In genomic region chr1:35822376-35823202, GRCm38 (mm10) we compare ENCODE assay signal across 11 mouse cellular contexts.
DNase-seq lines count a peak whose midpoint lies in the region; ATAC-seq and TF ChIP-seq lines count a peak whose summit lies in the region.
"Had no signal": no experiment of that assay in that cellular context is flagged by ENCODE, and none has a peak within 500 bp of the region (broad histone marks: within the 10 kb centered on the region; RNA-seq: fewer than 3 reads in every experiment).

No protein-coding gene starts in this region.

- peak overlapping the region; percentile 31 for H3K4me2 ChIP-seq in midbrain, postnatal 0 days (ENCODE audit: low read depth, low read length, poor library complexity, severe bottlenecking)
- H3K4me2 ChIP-seq: embryonic facial prominence, embryonic 15.5 days had no signal

- peak overlapping the region; percentile 10; the same call in 1 of the 2 replicates for H3K4me3 ChIP-seq in gastrocnemius, adult 2 months
- no peak overlapping the region for H3K4me3 ChIP-seq in limb, embryonic 10.5 days
- H3K4me3 ChIP-seq in midbrain, postnatal 0 days (ENCODE audit: low read depth, low read length), result peak overlapping the region; percentile 5; the same call in 1 of the 2 replicates
- H3K4me3 ChIP-seq: embryonic facial prominence, embryonic 15.5 days had no signal

- intact Hi-C loops in gastrocnemius, adult 2 months (cut with DNase I), result no loop called here

- ATAC-seq in common myeloid progenitor, adult 5-6 weeks (replicated peaks; ENCODE audit: low read depth, poor library complexity, severe bottlenecking), result peak; percentile 53
- no peak for ATAC-seq in midbrain, postnatal 0 days (ENCODE audit: low FRiP score)
- no peak for ATAC-seq in megakaryocyte-erythroid progenitor cell, adult 5-6 weeks (replicated peaks; ENCODE audit: low FRiP score, low TSS enrichment, poor library complexity, severe bottlenecking)

- H3K4me1 ChIP-seq in limb, embryonic 10.5 days, result peaks cover 37% of the 10 kb centered on the region
- 0 out of 2 replicates have a peak, but pooled peaks cover 6% of the 10 kb centered on the region for H3K4me1 ChIP-seq in midbrain, postnatal 0 days (ENCODE audit: insufficient read depth, low read length)

- H3K9ac ChIP-seq in midbrain, postnatal 0 days (replicated peaks; ENCODE audit: low read length, poor library complexity, severe bottlenecking), result no peak overlapping the region
- H3K9ac ChIP-seq: embryonic facial prominence, embryonic 15.5 days had no signal

- no peak for TF ChIP-seq CTCF in gastrocnemius, adult 2 months (IDR thresholded peaks at IDR 0.05)
- TF ChIP-seq CTCF in midbrain, postnatal 0 days (IDR thresholded peaks at IDR 0.05), result no peak

- no peaks in the 10 kb centered on the region for H3K9me3 ChIP-seq in limb, embryonic 10.5 days (replicated peaks)
- H3K9me3 ChIP-seq in midbrain, postnatal 0 days (ENCODE audit: low read length), result no peaks in the 10 kb centered on the region
- H3K9me3 ChIP-seq: embryonic facial prominence, embryonic 15.5 days had no signal

- WGBS in limb, embryonic 10.5 days, result 46% methylated on average over 19 of the region's 19 CpGs
- WGBS in midbrain, postnatal 0 days, result 39% methylated on average over 19 of the region's 19 CpGs

- no peaks in the 10 kb centered on the region for H3K27me3 ChIP-seq in limb, embryonic 10.5 days (ENCODE audit: low read depth, poor library complexity, severe bottlenecking)
- no peaks in the 10 kb centered on the region for H3K27me3 ChIP-seq in midbrain, postnatal 0 days (ENCODE audit: insufficient read depth, low read length)
- H3K27me3 ChIP-seq: embryonic facial prominence, embryonic 15.5 days had no signal

- DNase-seq in gastrocnemius, adult 2 months, result no peak
- no peak for DNase-seq in gastrocnemius, adult 18-20 months (ENCODE audit: low spot score)
- peak; percentile 44 for DNase-seq in limb, embryonic 10.5 days (ENCODE audit: low spot score)
- DNase-seq in midbrain, postnatal 0 days (ENCODE audit: low spot score), result no peak
- DNase-seq in thymus, postnatal 36 days, result no peak
- DNase-seq in ovary, postnatal 36 days (ENCODE audit: low spot score), result no peak
- DNase-seq: kidney, adult 9 months; lung, adult 2 months had no signal

- H3K27ac ChIP-seq in gastrocnemius, adult 2 months, result no peak overlapping the region
- H3K27ac ChIP-seq in limb, embryonic 10.5 days, result no peak overlapping the region
- H3K27ac ChIP-seq in midbrain, postnatal 0 days (ENCODE audit: low read depth, low read length), result no peak overlapping the region
- H3K27ac ChIP-seq: embryonic facial prominence, embryonic 15.5 days had no signal

- no peaks in the 10 kb centered on the region for H3K36me3 ChIP-seq in limb, embryonic 10.5 days
- H3K36me3 ChIP-seq in midbrain, postnatal 0 days (ENCODE audit: insufficient read depth, low read length), result no peaks in the 10 kb centered on the region
- H3K36me3 ChIP-seq: embryonic facial prominence, embryonic 15.5 days had no signal
